Mouse (Mus musculus): ENCODE data around the gene Hmox2. TPM values are rescaled to one million over a fixed set of nuclear protein-coding genes. Genes with fewer than 3 reads are reported as not detected.
A peak's percentile ranks its signal among the peaks of the same experiment; 100 is the strongest.

Hmox2 gene
- polyA plus RNA-seq, 1 experiment from 2014 or later = 99.6 TPM

DNA sequence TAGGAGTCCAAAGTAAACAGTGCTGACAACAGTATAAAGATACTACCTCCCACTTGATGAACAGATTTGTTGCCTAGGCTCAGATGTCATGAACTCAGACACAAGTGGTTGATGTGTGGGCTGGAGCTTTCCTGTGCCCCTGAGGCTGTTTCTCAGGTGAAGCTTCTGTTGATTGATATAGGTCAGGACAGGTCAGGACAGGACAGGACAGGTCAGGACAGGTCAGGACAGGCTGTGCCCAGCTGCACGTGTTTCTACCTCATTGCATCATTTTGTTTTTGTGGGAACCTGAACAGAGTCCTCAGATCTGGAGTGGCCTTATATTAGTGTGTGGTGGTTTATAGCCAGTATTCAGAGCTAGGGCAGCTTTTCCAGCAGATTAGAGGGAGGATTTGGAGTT lies 23.5 kb upstream of the Hmox2 start:
- H3K36me3 ChIP-seq = peaks cover 93% of the 10 kb centered on the region
- H3K27ac ChIP-seq = no peak overlapping the region
- no peaks in the 10 kb centered on the region for H3K27me3 ChIP-seq
- H3K4me1 ChIP-seq = no peaks in the 10 kb centered on the region
- H3K4me3 ChIP-seq = no peak overlapping the region
- no peak for ATAC-seq (ENCODE audit: insufficient number of reproducible peaks, low FRiP score, low TSS enrichment, low read depth)
- no peak overlapping the region for H3K4me2 ChIP-seq
- no peak overlapping the region for H3K9ac ChIP-seq
- WGBS = 62% methylated on average over 1 of the region's 1 CpGs
- H3K9me3 ChIP-seq = no peaks in the 10 kb centered on the region

DNA sequence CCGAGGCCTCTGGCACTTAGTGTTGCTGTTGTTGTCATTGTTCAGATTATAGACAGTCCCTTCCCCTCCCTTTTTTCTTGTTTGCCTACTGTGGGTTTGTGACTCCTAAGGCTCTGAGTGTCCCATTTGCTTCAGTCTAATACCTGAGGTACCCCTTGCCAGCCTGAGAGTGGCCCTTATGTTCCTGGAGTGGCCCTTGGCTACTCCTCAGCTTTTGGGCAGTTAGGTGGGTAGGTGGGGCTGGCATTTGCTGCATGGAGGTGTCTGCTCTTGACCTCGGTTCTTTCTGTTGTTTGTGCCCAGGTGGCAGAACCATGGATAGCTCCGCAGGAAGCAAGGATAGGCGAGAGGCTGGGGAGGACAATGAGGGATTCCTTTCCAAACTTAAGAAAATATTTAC lies 20.6 kb upstream of the Hmox2 start:
- H3K9ac ChIP-seq = no peak overlapping the region
- 67% methylated on average over 4 of the region's 4 CpGs for WGBS
- no peak for ATAC-seq (ENCODE audit: insufficient number of reproducible peaks, low FRiP score, low TSS enrichment, low read depth)
- H3K36me3 ChIP-seq = peaks cover 93% of the 10 kb centered on the region
- no peaks in the 10 kb centered on the region for H3K27me3 ChIP-seq
- no peak overlapping the region for H3K4me2 ChIP-seq
- H3K4me1 ChIP-seq = no peaks in the 10 kb centered on the region
- no peaks in the 10 kb centered on the region for H3K9me3 ChIP-seq
- no peak overlapping the region for H3K4me3 ChIP-seq
- no peak overlapping the region for H3K27ac ChIP-seq

DNA sequence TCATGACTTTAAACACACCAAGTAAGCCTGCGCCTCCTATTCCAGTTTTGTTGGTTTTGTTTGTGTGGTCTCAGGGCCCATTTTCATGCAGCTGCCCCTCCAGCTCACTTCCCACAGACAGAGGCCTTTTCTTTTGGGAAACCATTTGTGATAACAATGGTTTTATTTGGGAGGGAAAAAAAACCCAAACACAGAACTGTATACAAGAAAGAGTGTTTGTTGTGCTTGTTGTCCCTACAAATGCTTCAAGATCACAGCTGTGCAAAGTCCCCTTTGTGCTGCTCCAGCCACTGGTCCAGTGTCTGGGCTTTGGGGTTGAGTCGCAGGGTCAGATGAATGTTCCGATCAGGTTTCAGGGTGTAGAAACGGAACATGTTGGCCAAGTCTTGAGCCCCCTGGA lies 15.0 kb upstream of the Hmox2 start:
- Histone ChIP-seq H3K9ac (no peak overlapping the region), H3K36me3 (peaks cover 94% of the 10 kb centered on the region), H3K27ac (no peak overlapping the region), H3K4me3 (no peak overlapping the region), H3K9me3 (no peaks in the 10 kb centered on the region), H3K27me3 (no peaks in the 10 kb centered on the region), H3K4me1 (no peaks in the 10 kb centered on the region), H3K4me2 (no peak overlapping the region)
- ATAC-seq (ENCODE audit: insufficient number of reproducible peaks, low FRiP score, low TSS enrichment, low read depth) = no peak
- over 99% methylated on average over 4 of the region's 4 CpGs for WGBS

DNA sequence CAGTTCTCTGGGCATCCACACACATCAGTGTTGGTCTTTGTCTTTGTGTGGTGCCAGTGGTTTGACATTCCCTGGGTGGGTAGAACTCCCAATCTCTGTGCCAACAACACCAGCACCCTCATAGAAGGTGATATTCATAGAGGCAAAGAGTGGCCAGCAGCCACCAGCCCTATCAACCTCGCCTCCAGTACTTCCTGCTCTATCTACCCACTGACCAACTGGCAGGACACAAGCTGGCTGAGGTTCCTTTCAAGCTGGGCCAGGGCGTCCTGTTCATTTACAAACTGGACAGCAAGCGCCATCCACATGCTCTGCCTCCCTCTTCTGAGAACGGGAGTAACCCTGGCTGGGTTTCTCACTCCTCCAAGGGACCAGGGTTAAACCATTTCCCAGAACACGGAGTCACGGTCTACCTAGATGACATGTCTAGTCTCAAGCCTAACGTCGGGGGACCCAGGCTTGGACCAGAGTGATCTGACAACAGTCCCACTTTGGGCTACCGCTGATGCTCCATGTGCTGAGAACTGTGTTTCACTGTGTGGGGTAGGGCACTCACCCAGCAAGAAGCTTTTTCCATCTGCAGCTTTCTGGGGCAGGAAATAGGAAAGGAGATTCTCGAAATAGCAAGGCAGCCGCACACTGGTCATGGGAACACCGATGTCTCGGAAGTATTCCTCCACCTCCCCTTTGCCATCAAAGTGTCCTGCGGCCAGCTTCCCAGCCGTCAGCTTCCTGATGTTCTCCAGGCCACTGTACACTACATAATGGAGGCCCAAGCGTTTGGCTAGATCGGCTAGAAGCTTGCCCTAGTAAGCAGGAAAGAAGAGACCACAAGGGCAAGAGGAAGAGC lies 12.1 kb upstream of the Hmox2 start:
- Histone ChIP-seq H3K4me2 (no peak overlapping the region), H3K9ac (no peak overlapping the region), H3K4me1 (peaks cover 5% of the 10 kb centered on the region; the same call in 1 of the 2 replicates), H3K9me3 (no peaks in the 10 kb centered on the region), H3K4me3 (no peak overlapping the region), H3K36me3 (peaks cover 69% of the 10 kb centered on the region), H3K27ac (no peak overlapping the region), H3K27me3 (no peaks in the 10 kb centered on the region)
- 88% methylated on average over 17 of the region's 17 CpGs for WGBS
- no peak for ATAC-seq (ENCODE audit: insufficient number of reproducible peaks, low FRiP score, low TSS enrichment, low read depth)

DNA sequence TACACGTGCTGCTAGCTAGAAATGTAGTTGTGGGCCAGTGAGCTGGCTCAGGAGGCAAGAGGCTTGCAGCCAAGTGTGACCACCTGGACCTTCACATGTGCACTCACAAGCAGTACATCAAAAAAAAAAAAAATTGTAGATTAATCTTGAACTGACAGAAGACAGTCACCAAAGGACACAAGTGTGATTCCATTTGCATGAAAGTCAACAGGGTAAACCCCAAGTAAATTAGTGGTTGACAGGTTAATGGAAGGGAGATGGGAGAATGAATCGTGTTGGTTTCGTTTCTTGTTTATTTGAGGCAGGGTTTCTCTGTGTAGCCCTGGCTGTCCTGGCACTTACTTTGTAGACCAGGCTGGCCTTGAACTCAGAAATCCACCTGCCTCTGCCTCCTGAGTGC lies 8.3 kb upstream of the Hmox2 start:
- Histone ChIP-seq H3K4me1 (peaks cover 5% of the 10 kb centered on the region), H3K9me3 (no peaks in the 10 kb centered on the region), H3K4me3 (peak overlapping the region; percentile 61), H3K36me3 (peaks cover 34% of the 10 kb centered on the region), H3K4me2 (peak overlapping the region; percentile 72), H3K9ac (no peak overlapping the region), H3K27me3 (no peaks in the 10 kb centered on the region), H3K27ac (no peak overlapping the region)
- WGBS = 52% methylated on average over 3 of the region's 3 CpGs
- ATAC-seq (ENCODE audit: insufficient number of reproducible peaks, low FRiP score, low TSS enrichment, low read depth) = no peak

DNA sequence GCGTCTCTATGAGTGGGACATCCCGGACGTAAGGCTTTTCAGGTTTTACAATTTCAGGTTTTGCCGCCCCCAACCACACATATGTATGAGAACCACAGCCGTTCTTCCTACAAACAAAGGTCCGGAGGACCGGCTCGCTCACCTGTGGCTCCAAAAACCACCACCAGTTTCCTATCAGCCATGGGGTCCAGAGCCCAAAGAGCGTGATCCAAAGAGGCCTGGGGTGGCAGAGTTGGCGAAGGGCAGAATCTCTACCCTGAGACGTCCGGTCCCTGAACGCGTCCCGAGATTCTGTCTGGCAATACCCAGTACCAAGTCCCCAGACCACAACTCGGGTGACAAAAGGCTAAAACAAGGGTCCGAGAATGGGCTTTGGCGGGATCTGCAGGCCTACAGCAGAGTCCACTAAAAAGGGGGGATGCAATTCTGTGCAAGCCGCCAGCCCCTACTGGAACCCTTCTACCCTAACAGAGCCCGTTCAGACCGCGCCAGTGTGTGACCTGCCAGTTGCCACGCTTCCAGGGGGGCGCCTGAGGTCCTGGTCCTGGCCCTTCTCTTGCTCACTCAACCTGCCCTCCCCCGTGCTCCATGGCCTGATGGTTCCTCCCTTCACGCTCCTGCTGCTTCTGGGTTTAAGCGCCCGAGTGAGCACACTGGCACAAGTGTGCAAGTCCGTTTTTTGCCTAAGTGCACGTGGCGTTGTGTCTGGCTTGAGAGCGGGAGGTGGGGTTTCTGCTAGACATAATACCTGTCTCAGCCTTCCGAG lies 7.2 kb upstream of the Hmox2 start, which contains the start of gene Nmral1:
Nmral1 (minus strand) TSS at position 604 of the 766 bp plus-strand sequence.
- Histone ChIP-seq H3K4me1 (peaks cover 5% of the 10 kb centered on the region), H3K27ac (peak within 1 kb of the TSS; percentile 87)
- 14% methylated on average over 33 of the region's 33 CpGs for WGBS

DNA sequence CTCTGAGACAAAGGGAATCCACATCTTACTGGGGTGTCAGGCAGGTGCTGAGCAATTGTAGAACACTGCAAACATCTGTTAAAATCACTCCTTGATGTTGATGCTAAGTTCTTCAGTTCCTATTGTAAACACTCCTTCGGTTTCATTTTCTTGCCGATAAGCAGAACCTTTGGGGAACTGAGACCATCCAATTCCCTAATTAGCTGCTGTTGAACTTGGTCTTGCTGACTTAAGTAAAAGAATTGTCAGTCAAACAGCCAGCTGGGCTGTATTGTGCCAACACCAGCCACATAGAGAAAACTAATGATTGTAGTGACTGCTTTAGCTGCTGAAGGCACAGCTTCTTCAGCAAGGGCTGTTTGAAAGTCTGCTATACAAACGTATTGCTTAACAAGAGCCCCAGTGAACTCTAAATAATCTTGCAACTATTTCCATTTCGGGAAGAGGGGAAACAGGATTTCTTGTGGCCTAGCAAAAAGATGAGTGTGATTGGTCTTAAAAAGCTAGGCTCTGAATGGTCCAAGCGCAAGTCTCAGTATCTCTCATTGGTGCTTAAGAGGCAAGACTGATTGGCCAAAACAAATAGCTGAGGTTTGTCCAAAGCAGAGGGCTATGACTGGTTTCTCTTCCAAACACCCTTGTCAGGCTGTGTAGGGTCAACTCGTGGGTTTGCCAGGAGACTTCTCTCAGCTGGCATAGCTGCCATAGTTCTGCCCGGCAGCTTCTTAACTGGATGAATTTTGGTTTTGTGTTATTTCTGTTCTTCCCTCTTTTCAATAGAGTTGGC lies 3.8 kb upstream of the Hmox2 start:
- H3K27ac ChIP-seq = no peak overlapping the region
- WGBS = 78% methylated on average over 7 of the region's 7 CpGs
- H3K9me3 ChIP-seq = no peaks in the 10 kb centered on the region

More for the DNA sequence above, 7.2 kb upstream of the Hmox2 start, which contains the start of gene Nmral1:
- H3K4me3 ChIP-seq = peak within 1 kb of the TSS; percentile 61
- no peaks in the 10 kb centered on the region for H3K9me3 ChIP-seq
- peaks cover 23% of the 10 kb centered on the region for H3K36me3 ChIP-seq
- ATAC-seq (ENCODE audit: insufficient number of reproducible peaks, low FRiP score, low TSS enrichment, low read depth) = peak; percentile 83
- peak within 1 kb of the TSS; percentile 59 for H3K9ac ChIP-seq
- no peaks in the 10 kb centered on the region for H3K27me3 ChIP-seq
- H3K4me2 ChIP-seq = peak within 1 kb of the TSS; percentile 72

DNA sequence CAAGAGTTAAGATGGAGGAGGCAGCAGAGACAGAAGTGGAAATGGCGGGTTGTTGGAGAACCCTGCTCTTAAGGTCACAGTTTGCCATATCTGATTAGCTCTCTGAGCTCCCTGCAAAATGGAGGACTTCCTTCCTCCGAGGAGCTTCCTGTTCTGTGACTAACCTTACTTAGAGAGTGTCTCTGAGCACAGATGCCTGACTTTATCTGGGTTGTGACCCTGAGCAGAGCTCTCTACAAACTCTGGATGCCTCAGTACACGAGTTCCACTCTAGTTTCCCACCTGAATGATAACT lies 3.3 kb upstream of the Hmox2 start:
- 65% methylated on average over 3 of the region's 3 CpGs for WGBS

More for the DNA sequence above, 3.8 kb upstream of the Hmox2 start:
- no peaks in the 10 kb centered on the region for H3K36me3 ChIP-seq
- ATAC-seq (ENCODE audit: insufficient number of reproducible peaks, low FRiP score, low TSS enrichment, low read depth) = no peak
- H3K4me1 ChIP-seq = peaks cover 17% of the 10 kb centered on the region
- H3K4me2 ChIP-seq = no peak overlapping the region
- no peaks in the 10 kb centered on the region for H3K27me3 ChIP-seq
- H3K9ac ChIP-seq = no peak overlapping the region
- H3K4me3 ChIP-seq = no peak overlapping the region

DNA sequence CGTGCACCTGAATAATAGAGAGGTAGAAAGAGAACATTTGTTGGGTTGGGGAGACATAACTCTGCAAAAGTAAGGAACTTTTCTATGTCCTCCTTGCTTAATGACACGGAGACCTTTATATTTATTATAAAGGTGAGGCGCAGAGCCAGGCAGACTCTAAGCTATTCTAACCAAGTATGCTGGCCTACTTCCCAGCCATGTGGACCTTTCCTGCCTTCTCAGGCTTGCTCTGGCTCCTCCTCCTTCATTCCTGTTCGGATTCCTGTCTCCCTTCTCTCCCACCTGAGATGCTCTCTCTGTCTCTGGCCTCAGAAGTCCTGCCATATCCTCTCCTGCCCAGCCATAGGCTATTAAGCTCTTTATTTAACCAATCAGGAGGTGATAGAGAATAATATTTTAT lies 895 bp upstream of the Hmox2 start:
- no peaks in the 10 kb centered on the region for H3K9me3 ChIP-seq
- 64% methylated on average over 4 of the region's 4 CpGs for WGBS
- no peaks in the 10 kb centered on the region for H3K27me3 ChIP-seq
- no peak overlapping the region for H3K4me2 ChIP-seq
- H3K27ac ChIP-seq = no peak overlapping the region
- H3K4me3 ChIP-seq = no peak overlapping the region
- no peaks in the 10 kb centered on the region for H3K36me3 ChIP-seq
- H3K4me1 ChIP-seq = peaks cover 14% of the 10 kb centered on the region
- no peak overlapping the region for H3K9ac ChIP-seq
- no peak for ATAC-seq (ENCODE audit: insufficient number of reproducible peaks, low FRiP score, low TSS enrichment, low read depth)

More for the DNA sequence above, 3.3 kb upstream of the Hmox2 start:
- Histone ChIP-seq H3K4me1 (peaks cover 17% of the 10 kb centered on the region), H3K27ac (no peak overlapping the region), H3K9me3 (no peaks in the 10 kb centered on the region), H3K27me3 (no peaks in the 10 kb centered on the region), H3K36me3 (no peaks in the 10 kb centered on the region), H3K9ac (no peak overlapping the region), H3K4me2 (no peak overlapping the region), H3K4me3 (no peak overlapping the region)
- ATAC-seq (ENCODE audit: insufficient number of reproducible peaks, low FRiP score, low TSS enrichment, low read depth) = no peak

DNA sequence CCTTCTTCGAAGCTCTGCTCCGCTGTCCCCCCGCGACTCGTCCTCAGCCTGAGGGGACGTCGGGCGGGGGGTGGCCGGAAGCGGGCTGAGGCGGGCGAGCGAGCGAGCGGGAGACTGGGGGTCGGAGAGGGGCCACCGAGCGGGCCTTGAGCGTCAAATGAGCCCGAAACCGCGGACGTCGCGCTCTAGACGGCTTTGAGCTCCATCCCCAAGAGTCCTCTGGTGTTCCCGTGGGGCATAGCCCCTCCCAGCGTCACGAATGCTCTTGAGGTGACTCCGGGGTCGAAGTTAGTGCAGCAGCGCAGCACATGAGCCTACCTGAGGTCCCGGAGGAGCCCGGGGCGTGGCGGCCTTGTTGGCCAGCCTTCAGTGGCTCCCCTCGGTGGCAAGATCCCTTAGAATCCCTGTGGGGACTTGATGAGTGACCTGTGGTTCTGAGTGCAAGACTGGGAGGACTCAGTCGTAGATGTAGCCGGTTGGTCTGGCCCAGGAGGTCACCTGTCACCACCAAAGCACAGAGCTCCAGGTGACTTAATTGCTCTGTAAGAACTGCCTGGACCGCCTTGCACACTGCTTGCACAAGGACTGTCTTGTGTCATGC lies 467 bp downstream of the Hmox2 start:
- ATAC-seq (ENCODE audit: insufficient number of reproducible peaks, low FRiP score, low TSS enrichment, low read depth) = peak; percentile 19; the same call in 1 of the 2 replicates
- Histone ChIP-seq H3K4me2 (peak overlapping the region; percentile 80), H3K4me3 (peak overlapping the region; percentile 94), H3K9me3 (no peaks in the 10 kb centered on the region), H3K9ac (peak overlapping the region; percentile 95), H3K27ac (peak overlapping the region; percentile 89), H3K4me1 (peaks cover 16% of the 10 kb centered on the region), H3K36me3 (no peaks in the 10 kb centered on the region), H3K27me3 (no peaks in the 10 kb centered on the region)
- WGBS = under 1% methylated on average over 40 of the region's 40 CpGs

DNA sequence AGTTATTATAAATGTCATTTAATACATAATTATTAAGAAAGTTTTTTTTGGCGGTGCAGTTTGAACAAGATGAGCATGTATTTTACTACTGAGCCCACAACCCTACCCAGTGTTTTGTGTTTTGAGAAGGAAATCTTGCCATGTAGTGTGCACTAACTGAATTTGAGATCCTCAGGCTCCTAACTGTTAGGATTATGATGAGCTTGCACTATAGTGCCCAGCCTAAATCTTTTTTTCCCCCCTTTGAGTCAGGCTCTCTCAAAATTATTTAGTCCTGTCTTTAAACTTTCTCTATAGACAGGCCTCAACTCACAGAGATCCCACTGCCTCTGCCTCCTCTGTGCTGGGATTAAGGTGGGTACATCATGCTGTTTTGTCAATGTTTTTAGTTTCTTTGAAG lies 1.4 kb downstream of the Hmox2 start:
- Histone ChIP-seq H3K36me3 (no peaks in the 10 kb centered on the region), H3K4me1 (peaks cover 17% of the 10 kb centered on the region), H3K4me3 (peak overlapping the region; percentile 94; the same call in 1 of the 2 replicates), H3K27ac (no peak overlapping the region), H3K9me3 (no peaks in the 10 kb centered on the region), H3K4me2 (0 out of 2 replicates have a peak overlapping the region, but pooled peaks have one; percentile 80), H3K27me3 (no peaks in the 10 kb centered on the region), H3K9ac (no peak overlapping the region)
- 84% methylated on average over 1 of the region's 1 CpGs for WGBS
- no peak for ATAC-seq (ENCODE audit: insufficient number of reproducible peaks, low FRiP score, low TSS enrichment, low read depth)

Data from limb, embryonic 15.5 days (tissue).